Mouse (Mus musculus) embryonic facial prominence, embryonic 14.5 days (tissue): ENCODE measurements around the gene Kansl3. TPM values are rescaled to one million over a fixed set of nuclear protein-coding genes. Genes with fewer than 3 reads are reported as not detected.
A peak's percentile ranks its signal among the peaks of the same experiment; 100 is the strongest.

Experiments used
- ATAC-seq: fragments of 200-750 bp; cut with Nextera tagmentation; 2 replicates; pipeline ENCODE4 v1.8.0; 2017; ENCODE audit warnings: low read depth, moderate number of reproducible peaks, moderate TSS enrichment
- DNase-seq: peaks from one replicate; pipeline ENCODE4 v3.0.0-alpha.2; 2015; ENCODE audit warnings: low spot score
- H3K27ac ChIP-seq: fragments of 300-500 bp; sonication (generic); replicated peaks from 2 replicates; pipeline ENCODE4 v1.5.1; 2014; ENCODE audit warnings: low read depth, mild to moderate bottlenecking, low read length, moderate library complexity
- H3K27me3 ChIP-seq: fragments of 300-500 bp; sonication (generic); replicated peaks from 2 replicates; pipeline ENCODE4 v1.6.1; 2014; ENCODE audit warnings: low read length; ENCODE audit not compliant: control insufficient read depth, insufficient read depth
- H3K36me3 ChIP-seq: fragments of 300-500 bp; sonication (generic); 2 replicates; pipeline ENCODE4 v1.6.1; 2014; ENCODE audit warnings: low read length, mixed read lengths; ENCODE audit not compliant: control insufficient read depth, insufficient read depth
- H3K4me1 ChIP-seq: fragments of 300-500 bp; sonication (generic); 2 replicates; pipeline ENCODE4 v1.6.1; 2014; ENCODE audit warnings: antibody characterized with exemption, low read length; ENCODE audit not compliant: control insufficient read depth, insufficient read depth
- H3K4me2 ChIP-seq: fragments of 300-500 bp; sonication (generic); 2 replicates; pipeline ENCODE4 v1.6.1; 2014; ENCODE audit warnings: low read depth, mild to moderate bottlenecking, low read length, moderate library complexity, mixed read lengths
- H3K4me3 ChIP-seq: fragments of 300-500 bp; sonication (generic); 2 replicates; pipeline ENCODE4 v1.5.1; 2014; ENCODE audit warnings: low read depth, mild to moderate bottlenecking, low read length
- H3K9ac ChIP-seq: fragments of 300-500 bp; sonication (generic); 2 replicates; pipeline ENCODE4 v1.6.1; 2014; ENCODE audit warnings: low read depth, mild to moderate bottlenecking, low read length, moderate library complexity, mixed read lengths
- H3K9me3 ChIP-seq: fragments of 300-500 bp; sonication (generic); 2 replicates; pipeline ENCODE4 v1.6.1; 2016; ENCODE audit warnings: low read length; ENCODE audit not compliant: control insufficient read depth
- WGBS: fragments of 180-500 bp; shearing (Covaris S2); extraction: QIAGEN DNeasy Blood & Tissue Kit; methylation state at CpG from one replicate; pipeline ENCODE4 v1.1.7; 2014; 5-methylcytosine and 5-hydroxymethylcytosine counted together
- polyA plus RNA-seq: library from polyadenylated mRNA; unstranded; fragments of >200 nt; fragmentation: Nextera tagmentation; extraction: Ambion mirVana; gene quantifications from 2 replicates; pipeline ENCODE4 v1.2.1, GENCODE M21; 2014

Gene Kansl3
- 35.1 and 37.1 TPM in 2 replicates for polyA plus RNA-seq

DNA sequence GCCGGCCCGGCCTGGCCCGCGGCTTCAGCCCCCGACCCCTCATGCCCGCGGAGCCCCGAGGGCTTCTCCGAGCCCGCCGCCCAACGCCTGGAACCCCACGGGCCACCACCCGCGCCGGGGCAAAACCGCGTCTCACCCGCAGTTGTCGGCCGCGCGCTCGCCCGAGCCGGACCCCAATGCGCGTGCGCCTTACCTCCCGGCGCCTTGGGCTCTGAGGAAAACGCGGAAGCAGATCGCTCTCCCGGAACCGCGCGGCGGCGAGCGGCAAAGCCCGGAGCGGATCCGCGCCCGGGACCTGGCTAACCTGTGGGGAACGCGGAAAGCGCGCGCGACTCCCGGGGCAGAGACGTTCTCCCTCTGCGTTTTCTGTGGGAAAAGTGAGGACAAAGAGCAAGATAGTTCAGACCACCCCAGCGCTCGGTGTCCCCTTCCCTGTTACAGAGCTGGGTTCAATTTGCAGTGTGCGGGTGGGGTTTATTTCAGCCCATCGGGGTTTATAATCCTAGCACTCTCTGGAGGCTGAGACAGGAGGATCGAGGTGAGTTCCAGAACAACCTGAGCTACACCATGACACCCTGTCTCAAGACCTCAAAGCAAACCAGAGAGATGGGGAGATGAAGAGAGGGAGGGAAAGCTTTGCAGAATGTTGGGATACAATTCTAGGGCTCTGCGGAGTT is at the start of gene Kansl3:
Kansl3 (minus strand) TSS at position 213 of the 677 bp plus-strand sequence.
- Histone ChIP-seq H3K9me3 (no peaks in the 10 kb centered on the region), H3K4me1 (peaks cover 9% of the 10 kb centered on the region), H3K36me3 (peaks cover 20% of the 10 kb centered on the region), H3K9ac (peak within 1 kb of the TSS; percentile 96), H3K4me3 (peak within 1 kb of the TSS; percentile 92), H3K27me3 (no peaks in the 10 kb centered on the region), H3K4me2 (peak within 1 kb of the TSS; percentile 62), H3K27ac (peak within 1 kb of the TSS; percentile 84)
- ATAC-seq (peak; percentile 91), DNase-seq (peak; percentile 93)
- 5% methylated on average over 38 of the region's 61 CpGs for WGBS

DNA sequence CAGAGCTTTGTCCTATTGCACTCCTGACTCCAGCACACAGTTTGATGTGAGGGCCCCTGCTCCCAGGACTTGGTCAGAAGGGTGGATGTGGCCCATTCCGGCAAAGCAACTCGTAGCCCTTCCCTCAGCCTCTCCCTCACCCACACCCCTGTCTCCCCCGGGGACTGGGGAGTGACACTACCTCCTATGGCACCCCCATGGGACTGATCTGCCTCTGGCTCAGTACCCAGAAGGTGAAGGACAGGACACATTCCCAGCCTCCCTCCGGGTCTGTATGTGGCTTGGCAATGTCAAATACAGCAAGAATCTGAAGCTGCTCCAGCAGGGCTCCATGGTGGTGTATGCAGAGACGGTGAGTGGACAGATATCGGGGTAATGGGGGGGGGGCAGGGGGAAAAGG is 35.5 kb upstream of the Kansl3 start:
- no peak for DNase-seq
- no peak overlapping the region for H3K4me2 ChIP-seq
- H3K27me3 ChIP-seq, result no peaks in the 10 kb centered on the region
- H3K9ac ChIP-seq, result no peak overlapping the region
- H3K4me3 ChIP-seq, result no peak overlapping the region
- ATAC-seq, result no peak
- no peaks in the 10 kb centered on the region for H3K9me3 ChIP-seq
- no peak overlapping the region for H3K27ac ChIP-seq
- 81% methylated on average over 6 of the region's 6 CpGs for WGBS
- H3K4me1 ChIP-seq, result no peaks in the 10 kb centered on the region
- no peaks in the 10 kb centered on the region for H3K36me3 ChIP-seq

DNA sequence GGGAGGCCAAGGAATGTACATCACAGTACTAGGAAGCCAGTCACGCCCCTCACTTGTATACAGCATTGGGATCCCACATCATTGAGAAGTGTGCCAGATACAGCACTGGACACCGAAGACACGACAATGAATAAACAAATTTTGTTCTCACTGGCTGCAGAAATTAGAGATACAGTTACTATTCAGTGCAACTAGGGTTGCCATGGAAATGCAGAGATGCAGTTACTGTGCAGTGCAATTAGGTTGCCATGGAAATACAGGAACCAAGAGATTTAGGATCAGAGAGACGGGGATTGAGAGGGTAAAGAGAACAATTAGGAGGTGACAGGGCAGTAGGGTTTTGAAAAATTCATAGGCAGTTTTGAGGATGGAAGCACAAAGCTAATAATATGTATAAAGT is 32.5 kb upstream of the Kansl3 start:
- Histone ChIP-seq H3K27ac (no peak overlapping the region), H3K9me3 (no peaks in the 10 kb centered on the region), H3K4me1 (no peaks in the 10 kb centered on the region), H3K9ac (no peak overlapping the region), H3K27me3 (no peaks in the 10 kb centered on the region), H3K4me2 (no peak overlapping the region), H3K4me3 (no peak overlapping the region), H3K36me3 (no peaks in the 10 kb centered on the region)
- ATAC-seq, result no peak
- DNase-seq, result no peak
- WGBS, result 59% methylated on average over 4 of the region's 4 CpGs

DNA sequence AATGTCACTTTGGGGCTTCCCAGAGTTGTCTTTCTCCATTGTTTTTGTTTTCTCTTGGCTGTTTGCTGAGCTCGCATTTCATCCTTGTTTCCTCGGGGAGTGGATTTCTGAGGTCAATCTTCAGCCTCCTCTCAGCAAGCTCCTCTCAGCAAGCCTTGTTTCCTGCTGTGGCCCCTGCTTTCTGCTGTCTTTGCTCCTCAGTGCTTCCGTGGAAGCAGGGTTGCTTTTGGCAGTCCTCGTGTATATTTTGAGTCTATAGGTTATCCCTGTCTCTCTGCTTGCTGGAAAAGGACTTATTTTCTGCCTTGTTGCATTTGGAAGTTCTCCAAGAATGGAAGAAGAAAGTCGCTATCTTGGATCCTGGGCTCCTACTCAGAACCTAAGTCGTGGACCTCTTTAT is 28.1 kb upstream of the Kansl3 start:
- peak; percentile 58 for DNase-seq
- no peaks in the 10 kb centered on the region for H3K4me1 ChIP-seq
- no peak overlapping the region for H3K9ac ChIP-seq
- H3K4me2 ChIP-seq, result 0 out of 2 replicates have a peak overlapping the region, but pooled peaks have one; percentile 20
- H3K27me3 ChIP-seq, result no peaks in the 10 kb centered on the region
- H3K4me3 ChIP-seq, result no peak overlapping the region
- ATAC-seq, result no peak
- no peaks in the 10 kb centered on the region for H3K36me3 ChIP-seq
- WGBS, result 18% methylated on average over 6 of the region's 6 CpGs
- no peaks in the 10 kb centered on the region for H3K9me3 ChIP-seq
- no peak overlapping the region for H3K27ac ChIP-seq

DNA sequence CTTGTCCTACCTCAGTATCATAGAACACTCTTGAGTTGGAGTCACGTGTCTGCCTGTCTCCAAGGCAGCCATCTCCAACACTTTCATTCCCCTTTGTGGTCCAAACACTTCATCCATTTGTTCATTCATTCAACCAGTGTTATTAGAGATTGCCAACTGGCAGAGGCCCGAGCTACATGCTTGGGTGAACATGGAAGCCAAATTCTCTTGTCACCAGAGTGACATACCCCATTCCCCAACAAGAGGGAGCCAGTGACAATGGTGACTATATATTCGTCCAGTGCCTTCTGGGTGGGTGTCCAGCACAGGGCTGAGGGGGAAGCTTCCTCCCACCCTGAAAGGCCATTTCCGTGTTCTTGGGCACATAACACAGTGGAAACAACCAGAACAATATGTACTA is 10.6 kb upstream of the Kansl3 start:
- no peak overlapping the region for H3K27ac ChIP-seq
- H3K4me1 ChIP-seq, result no peaks in the 10 kb centered on the region
- ATAC-seq (no peak), DNase-seq (no peak)
- H3K36me3 ChIP-seq, result no peaks in the 10 kb centered on the region
- 71% methylated on average over 4 of the region's 4 CpGs for WGBS
- no peak overlapping the region for H3K9ac ChIP-seq
- no peaks in the 10 kb centered on the region for H3K27me3 ChIP-seq
- H3K9me3 ChIP-seq, result no peaks in the 10 kb centered on the region
- H3K4me2 ChIP-seq, result no peak overlapping the region
- H3K4me3 ChIP-seq, result no peak overlapping the region

DNA sequence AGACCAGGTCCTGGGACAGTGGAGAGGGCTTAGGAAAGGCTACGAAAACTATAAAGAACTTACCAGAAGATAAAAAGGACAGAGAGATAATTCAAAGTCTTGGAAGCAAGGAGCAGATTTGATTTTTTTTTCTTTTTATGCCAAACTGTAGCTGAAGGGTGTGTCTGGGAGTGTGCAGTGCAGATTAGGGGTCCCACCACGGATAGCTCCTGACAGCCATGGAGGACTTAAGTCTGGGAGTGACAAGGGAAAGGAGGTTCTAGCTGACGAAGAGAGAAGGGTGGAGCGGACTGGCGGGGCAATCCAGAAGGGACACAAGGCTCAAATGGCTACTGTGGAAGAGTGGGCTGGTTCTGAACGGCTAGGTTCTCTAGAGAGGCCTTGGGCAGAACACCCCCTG is 9.9 kb upstream of the Kansl3 start:
- H3K36me3 ChIP-seq, result no peaks in the 10 kb centered on the region
- H3K9me3 ChIP-seq, result no peaks in the 10 kb centered on the region
- no peak overlapping the region for H3K27ac ChIP-seq
- ATAC-seq (no peak), DNase-seq (no peak)
- H3K4me1 ChIP-seq, result no peaks in the 10 kb centered on the region
- no peak overlapping the region for H3K4me3 ChIP-seq
- 67% methylated on average over 6 of the region's 6 CpGs for WGBS
- H3K9ac ChIP-seq, result no peak overlapping the region
- H3K27me3 ChIP-seq, result no peaks in the 10 kb centered on the region
- no peak overlapping the region for H3K4me2 ChIP-seq

DNA sequence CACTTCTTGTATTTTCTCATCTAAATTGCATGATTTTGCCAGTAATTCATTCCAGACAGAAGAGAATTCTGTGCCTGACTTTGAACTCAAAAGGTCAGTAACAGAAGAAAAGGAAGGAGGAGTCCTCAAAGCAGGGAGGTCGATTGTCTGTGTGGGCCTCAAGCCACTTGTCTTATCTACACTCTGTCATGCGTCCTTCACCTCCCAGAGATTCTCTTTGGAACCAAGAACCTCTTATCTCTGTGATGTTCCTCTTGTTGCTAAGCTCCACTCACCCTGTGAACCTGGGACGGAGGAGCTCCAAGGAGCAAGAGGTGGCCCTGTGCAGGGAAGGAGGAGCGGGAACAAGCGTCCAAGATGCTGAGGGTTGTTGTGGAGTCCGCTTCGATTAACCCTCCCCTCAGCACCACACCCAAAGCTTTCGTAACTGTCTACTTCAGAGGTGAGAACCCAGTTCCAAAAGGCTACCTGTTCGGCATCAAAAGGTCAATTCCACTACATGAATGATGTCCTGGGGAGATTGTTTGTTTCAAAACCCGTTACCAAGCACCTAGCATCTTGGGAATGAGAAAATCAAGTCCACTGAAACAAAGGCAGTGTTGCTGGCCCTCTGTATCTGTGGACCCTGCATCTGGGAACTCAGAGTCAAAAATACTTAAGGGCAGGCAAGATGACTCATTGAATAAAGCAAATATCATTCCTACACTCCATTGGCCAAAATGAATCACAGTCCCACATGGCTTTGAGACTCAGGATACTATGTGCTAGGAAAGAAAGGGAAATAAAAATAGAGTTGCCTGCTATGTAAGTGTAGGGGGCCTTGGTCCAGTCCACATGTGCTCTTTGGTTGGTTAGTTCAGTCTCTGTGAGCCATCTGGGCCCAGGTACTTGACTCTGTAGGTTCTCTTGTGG is 3.2 kb upstream of the Kansl3 start, which contains the start of gene Fer1l5:
Fer1l5 (plus strand) TSS at position 358 of the 912 bp plus-strand sequence.
- Histone ChIP-seq H3K4me3 (no peak within 1 kb of the TSS), H3K4me2 (no peak within 1 kb of the TSS), H3K4me1 (peaks cover 9% of the 10 kb centered on the region), H3K36me3 (no peaks in the 10 kb centered on the region), H3K9ac (no peak within 1 kb of the TSS), H3K27me3 (no peaks in the 10 kb centered on the region), H3K27ac (no peak within 1 kb of the TSS), H3K9me3 (no peaks in the 10 kb centered on the region)
- WGBS, result 78% methylated on average over 10 of the region's 10 CpGs
- ATAC-seq, result no peak
- DNase-seq, result no peak

DNA sequence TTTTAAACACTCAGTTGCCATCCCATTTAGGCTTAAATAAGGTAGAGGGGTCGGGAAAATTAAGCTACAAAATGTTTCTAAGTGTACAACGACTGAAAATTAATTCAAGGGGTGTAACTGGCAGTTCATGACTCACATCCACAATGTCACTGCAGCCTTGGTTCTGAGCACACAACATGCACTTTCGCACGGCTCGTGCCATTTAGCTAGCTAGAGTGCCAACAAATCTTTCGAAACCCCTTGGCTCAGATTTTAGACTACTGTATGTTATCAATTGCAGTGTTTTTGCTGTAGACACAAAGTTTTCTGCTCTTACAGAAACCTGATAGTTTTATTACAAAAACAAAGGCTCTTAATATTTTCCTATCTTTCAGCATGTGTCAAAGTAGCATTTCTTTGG is 1.9 kb upstream of the Kansl3 start:
- peaks cover 9% of the 10 kb centered on the region for H3K4me1 ChIP-seq
- H3K4me3 ChIP-seq, result no peak overlapping the region
- H3K27me3 ChIP-seq, result no peaks in the 10 kb centered on the region
- no peak overlapping the region for H3K4me2 ChIP-seq
- peaks cover 3% of the 10 kb centered on the region for H3K36me3 ChIP-seq
- ATAC-seq, result no peak
- H3K9ac ChIP-seq, result no peak overlapping the region
- 88% methylated on average over 6 of the region's 6 CpGs for WGBS
- no peaks in the 10 kb centered on the region for H3K9me3 ChIP-seq
- no peak overlapping the region for H3K27ac ChIP-seq
- no peak for DNase-seq
